Mouse (Mus musculus) lung, postnatal 0 days (tissue): ENCODE measurements around the gene Per3. TPM values are rescaled to one million over a fixed set of nuclear protein-coding genes. Genes with fewer than 3 reads are reported as not detected.

Experiments used
- ATAC-seq: fragments of 200-750 bp; cut with Nextera tagmentation; 2 replicates; pipeline ENCODE4 v1.8.0; 2017; ENCODE audit warnings: moderate library complexity
- DNase-seq: peaks from one replicate; pipeline ENCODE4 v3.0.0-alpha.2; 2016; ENCODE audit warnings: low spot score
- H3K27ac ChIP-seq: fragments of 300-500 bp; sonication (generic); 2 replicates; pipeline ENCODE4 v1.5.1; 2014; ENCODE audit warnings: antibody characterized with exemption, mild to moderate bottlenecking, low read length, mixed read lengths
- H3K27me3 ChIP-seq: fragments of 300-500 bp; sonication (generic); replicated peaks from 2 replicates; pipeline ENCODE4 v1.6.1; 2014; ENCODE audit warnings: low read length, mixed read lengths; ENCODE audit not compliant: insufficient read depth
- H3K36me3 ChIP-seq: fragments of 300-500 bp; sonication (generic); 2 replicates; pipeline ENCODE4 v1.6.1; 2014; ENCODE audit warnings: low read length, mixed read lengths; ENCODE audit not compliant: insufficient read depth
- H3K4me1 ChIP-seq: fragments of 300-500 bp; sonication (generic); 2 replicates; pipeline ENCODE4 v1.6.1; 2014; ENCODE audit warnings: antibody characterized with exemption, low read depth, low read length, mixed read lengths; ENCODE audit not compliant: insufficient read depth
- H3K4me2 ChIP-seq: fragments of 300-500 bp; sonication (generic); replicated peaks from 2 replicates; pipeline ENCODE4 v1.6.1; 2014; ENCODE audit warnings: low read depth, mild to moderate bottlenecking, low read length, moderate library complexity, mixed read lengths
- H3K4me3 ChIP-seq: fragments of 300-500 bp; sonication (generic); 2 replicates; pipeline ENCODE4 v1.5.1; 2014; ENCODE audit warnings: low read depth, low read length
- H3K9ac ChIP-seq: fragments of 300-500 bp; sonication (generic); replicated peaks from 2 replicates; pipeline ENCODE4 v1.6.1; 2014; ENCODE audit warnings: low read depth, mild to moderate bottlenecking
- H3K9me3 ChIP-seq: fragments of 300-500 bp; sonication (generic); 2 replicates; pipeline ENCODE4 v1.6.1; 2016; ENCODE audit warnings: low read length, mixed read lengths
- CTCF ChIP-seq: IDR thresholded peaks from 2 replicates; pipeline ENCODE4 v1.5.1; 2016; ENCODE audit warnings: antibody characterized with exemption, mild to moderate bottlenecking
- EP300 ChIP-seq: IDR thresholded peaks from 2 replicates; pipeline ENCODE4 v1.6.1; 2016; ENCODE audit warnings: antibody characterized with exemption, mild to moderate bottlenecking, control low read depth
- WGBS: fragments of 180-500 bp; shearing (Covaris S2); extraction: QIAGEN DNeasy Blood & Tissue Kit; methylation state at CpG from one replicate; pipeline ENCODE4 v1.1.7; 2014; 5-methylcytosine and 5-hydroxymethylcytosine counted together
- polyA plus RNA-seq: library from polyadenylated mRNA; unstranded; fragments of >200 nt; fragmentation: Nextera tagmentation; extraction: Ambion mirVana; gene quantifications from 2 replicates; pipeline ENCODE4 v1.2.1, GENCODE M21; 2015

Gene Per3
- polyA plus RNA-seq, 1 experiment from 2014 or later, result 22.9 TPM

GRCm38 (mm10) chr4:150957106-150957458, 87.4 kb downstream of the Per3 start:
- ATAC-seq, result no peak
- Histone ChIP-seq H3K27me3 (no peaks in the 10 kb centered on the region), H3K4me2 (no peak overlapping the region), H3K9ac (no peak overlapping the region), H3K9me3 (no peaks in the 10 kb centered on the region), H3K36me3 (no peaks in the 10 kb centered on the region), H3K4me3 (no peak overlapping the region), H3K4me1 (no peaks in the 10 kb centered on the region), H3K27ac (no peak overlapping the region)
- TF ChIP-seq CTCF (no peak), EP300 (no peak)
- DNase-seq, result no peak
- WGBS, result 46% methylated on average over 1 of the region's 1 CpGs

GRCm38 (mm10) chr4:150956369-150957105, 87.9 kb downstream of the Per3 start:
- 55% methylated on average over 13 of the region's 13 CpGs for WGBS
- no peak for ATAC-seq

More at GRCm38 (mm10) chr4:150956369-150957105, 87.9 kb downstream of the Per3 start:
- no peak overlapping the region for H3K4me3 ChIP-seq
- no peaks in the 10 kb centered on the region for H3K9me3 ChIP-seq
- no peak overlapping the region for H3K9ac ChIP-seq
- no peaks in the 10 kb centered on the region for H3K27me3 ChIP-seq
- no peaks in the 10 kb centered on the region for H3K36me3 ChIP-seq
- no peaks in the 10 kb centered on the region for H3K4me1 ChIP-seq
- DNase-seq, result no peak
- H3K4me2 ChIP-seq, result no peak overlapping the region
- TF ChIP-seq EP300 (no peak), CTCF (no peak)
- no peak overlapping the region for H3K27ac ChIP-seq

Other genes with a start within 250 kb of the Per3 start
- 104 and 106 TPM in 2 replicates for gene Errfi1, start 190.7 kb downstream of the Per3 start, polyA plus RNA-seq
- gene Park7, start 130.2 kb downstream of the Per3 start, polyA plus RNA-seq, result 229 and 241 TPM in 2 replicates
- gene Tnfrsf9, start 130.1 kb downstream of the Per3 start, polyA plus RNA-seq, result 1.1 and 4.4 TPM in 2 replicates
- not detected in 2 replicates for gene Uts2, start 47.6 kb downstream of the Per3 start, polyA plus RNA-seq
- gene Vamp3, start 13.3 kb upstream of the Per3 start, polyA plus RNA-seq, result 122 and 141 TPM in 2 replicates
- gene Gm13090, start 44.9 kb upstream of the Per3 start, polyA plus RNA-seq, result not detected in 2 replicates